Mouse (Mus musculus) ES-CJ7 (cell line): ENCODE data around the gene Eng.

ENCODE experiments used
- DNase-seq: peaks from one replicate; pipeline ENCODE4 v3.0.0; 2011; ENCODE audit warnings: low read depth, low spot score

Eng gene

DNA sequence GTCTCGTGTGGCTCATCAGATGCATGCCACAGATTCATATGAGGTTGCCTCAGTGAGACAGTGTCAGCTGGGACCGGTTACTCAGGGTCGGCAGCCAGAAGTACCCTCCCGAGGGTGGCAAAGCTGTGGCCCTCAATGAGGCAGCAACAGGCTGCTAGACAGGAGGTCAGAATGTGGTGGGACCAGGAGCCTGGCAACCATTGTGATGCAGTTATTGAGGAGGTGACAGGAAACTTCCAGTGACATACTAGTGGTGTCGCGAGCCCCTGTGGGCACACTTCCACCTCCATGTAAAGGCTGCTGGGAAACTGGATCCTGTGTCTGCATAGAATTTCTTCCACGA lies 24.9 kb upstream of the Eng start, which contains the start of gene Ak1:
Gene Ak1 (plus strand): TSS at position 242 of the 343 bp plus-strand sequence.
- DNase-seq = no peak

DNA sequence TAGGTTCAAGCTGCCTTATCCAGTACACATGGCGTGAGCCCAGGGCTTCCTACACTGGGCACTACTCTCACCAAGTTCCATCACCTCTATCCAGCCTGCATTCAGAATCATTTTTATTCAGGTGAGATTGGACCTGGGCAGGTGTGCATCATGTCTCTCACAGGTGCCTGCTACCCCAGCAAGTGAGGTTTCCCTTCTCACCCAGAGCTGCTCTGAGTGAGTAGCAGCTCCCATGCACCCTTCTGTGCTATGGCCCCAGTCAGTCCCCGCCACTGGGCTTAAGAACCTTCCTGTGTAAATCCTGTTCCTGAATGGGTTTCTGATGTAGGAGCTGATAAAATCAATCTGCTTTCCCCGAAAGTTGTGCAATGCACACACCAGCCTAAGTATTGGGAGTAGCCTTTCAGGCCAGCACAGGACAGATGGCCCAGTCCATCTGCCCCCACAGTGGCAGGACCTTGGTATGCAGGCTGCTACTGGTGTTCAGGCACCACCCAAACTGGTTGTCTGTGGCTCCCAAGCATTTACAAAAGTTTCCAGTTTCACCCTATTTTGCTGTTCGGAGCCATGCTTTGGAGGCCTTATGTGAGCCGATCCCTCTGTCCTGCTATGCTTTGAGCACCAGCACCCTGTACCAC lies 22.2 kb upstream of the Eng start:
- DNase-seq = no peak

DNA sequence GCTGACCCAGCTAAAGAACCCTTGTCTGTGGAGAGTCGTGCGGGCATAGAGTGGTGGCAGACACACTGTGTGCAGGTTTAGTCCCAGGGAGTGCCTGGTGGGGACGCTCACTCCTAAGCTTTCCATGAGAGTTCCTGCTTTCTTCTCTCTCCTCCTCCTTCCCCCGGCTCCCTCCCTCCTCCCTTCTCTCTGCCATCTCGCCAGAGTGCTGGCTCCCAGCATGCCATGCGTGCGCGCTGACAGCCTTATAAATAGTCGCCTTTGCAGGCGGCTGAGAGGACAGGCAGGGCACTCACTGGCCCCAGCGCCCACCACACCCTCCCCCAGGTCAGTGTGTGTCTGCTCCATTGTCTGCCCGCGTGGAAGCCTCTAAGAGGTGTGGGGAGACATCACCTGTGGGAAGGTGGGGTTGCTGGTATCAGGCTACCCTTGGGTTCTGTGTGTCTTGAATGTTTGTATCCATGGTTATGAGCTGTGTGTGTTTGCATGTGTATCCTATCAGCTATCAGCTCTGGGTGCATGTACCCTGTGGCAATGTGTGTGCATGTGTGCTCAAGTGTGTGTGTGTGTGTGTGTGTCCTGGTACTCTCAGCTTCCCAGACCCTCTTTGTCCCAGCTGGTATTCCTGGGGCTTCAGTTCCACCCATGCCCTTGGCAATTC lies 21.1 kb upstream of the Eng start:
- no peak for DNase-seq

DNA sequence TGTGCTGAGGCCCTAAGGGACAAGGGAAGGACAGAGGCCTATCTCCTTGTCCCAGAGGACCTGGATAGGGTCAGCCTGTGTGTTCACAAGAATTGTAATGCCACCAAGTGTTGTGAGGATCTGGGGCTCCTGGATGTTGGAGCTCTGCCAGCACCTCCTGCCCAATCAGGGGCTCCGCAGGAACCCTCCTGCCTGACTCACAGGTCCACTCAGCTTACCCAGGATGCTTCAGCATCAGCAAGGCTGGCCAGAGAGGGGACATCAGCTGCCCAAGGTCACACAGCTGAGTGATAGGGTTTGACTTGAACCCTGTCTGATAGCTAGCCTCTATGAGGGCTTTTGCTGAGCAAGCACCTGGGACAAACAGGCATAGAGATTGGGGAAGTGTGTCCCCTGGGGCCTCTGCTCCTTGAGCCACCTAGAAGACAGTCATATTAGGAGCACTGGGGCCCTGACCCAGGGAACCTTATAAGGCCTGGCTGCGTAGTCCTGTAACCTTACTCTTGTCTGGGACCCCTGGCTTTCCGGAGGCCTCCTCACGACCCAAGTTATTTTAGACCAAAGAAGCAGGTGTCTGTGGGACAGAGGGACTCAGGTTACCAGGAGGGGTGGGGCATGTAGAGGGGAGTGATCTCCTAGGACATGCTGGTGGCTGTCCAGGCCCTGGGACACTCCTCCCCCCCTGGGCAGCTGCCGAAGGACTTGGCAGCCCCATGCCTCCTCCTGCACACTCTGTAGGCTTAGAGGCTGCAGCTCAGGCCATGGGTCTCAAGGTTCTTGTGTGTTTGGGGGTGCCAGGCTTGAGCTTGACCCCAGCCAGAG lies 20.3 kb upstream of the Eng start:
- DNase-seq = no peak

DNA sequence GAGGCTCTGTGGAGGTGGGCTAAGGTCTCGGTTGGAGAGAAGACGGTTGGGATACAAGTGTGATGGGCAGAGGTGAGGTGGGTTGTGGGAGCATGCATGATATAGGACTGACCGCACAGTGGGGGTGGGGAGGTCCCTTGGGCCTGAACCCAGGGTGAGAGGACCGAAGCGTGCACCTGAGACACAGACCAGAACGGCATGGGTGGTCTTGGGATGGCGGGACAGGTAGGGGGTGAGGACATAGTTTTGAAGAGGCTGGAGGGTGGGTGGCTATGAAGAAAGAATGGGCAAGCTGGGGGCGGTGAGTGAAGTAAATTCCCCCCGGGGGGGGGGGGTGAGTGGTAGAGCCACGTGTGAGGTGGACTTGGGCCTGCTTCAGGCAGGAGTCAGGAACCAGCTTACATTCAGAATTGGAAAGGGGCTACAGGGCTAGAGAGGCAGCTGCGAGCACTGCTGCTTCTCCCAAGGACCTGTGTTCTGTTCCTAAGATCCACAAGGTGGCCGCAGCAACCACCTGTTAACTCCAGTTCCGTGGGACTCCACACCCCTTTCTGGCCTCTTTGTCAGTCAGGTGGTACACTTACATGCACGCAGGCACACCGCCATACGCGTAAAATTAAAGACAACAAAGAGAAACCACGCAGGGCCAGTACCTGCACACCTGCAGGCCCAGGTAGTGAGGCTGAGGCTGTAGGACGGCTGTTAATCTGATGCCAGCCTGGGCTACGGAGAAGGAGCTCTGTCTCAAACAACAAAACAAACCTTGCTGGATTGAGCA lies 18.9 kb upstream of the Eng start:
- DNase-seq = peak; percentile 67

DNA sequence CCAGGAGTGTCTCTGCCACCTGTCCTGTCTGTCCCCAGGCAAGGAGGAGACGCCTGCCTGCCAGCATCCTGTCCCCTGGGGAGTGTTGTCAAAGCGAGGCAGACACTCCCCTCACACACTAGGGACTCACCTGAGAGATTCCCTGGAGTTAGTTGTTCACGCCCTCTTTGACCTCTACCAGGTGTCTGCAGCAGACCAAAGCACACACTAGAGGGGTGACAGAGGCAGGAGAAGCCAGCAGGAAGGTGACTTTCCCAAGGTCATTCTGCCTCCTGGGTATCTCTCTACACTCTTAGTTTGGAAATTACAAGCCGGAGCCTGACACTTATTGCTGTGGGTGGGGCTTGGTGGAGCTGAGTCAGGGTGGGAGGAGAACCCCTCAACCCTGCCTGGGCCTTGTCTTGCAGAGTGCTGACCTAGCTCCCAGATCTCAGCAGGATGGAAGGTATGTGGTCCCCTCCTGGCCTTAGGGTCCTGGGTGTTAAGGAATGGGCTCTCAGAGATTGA lies 18.3 kb upstream of the Eng start:
- peak; percentile 82 for DNase-seq

DNA sequence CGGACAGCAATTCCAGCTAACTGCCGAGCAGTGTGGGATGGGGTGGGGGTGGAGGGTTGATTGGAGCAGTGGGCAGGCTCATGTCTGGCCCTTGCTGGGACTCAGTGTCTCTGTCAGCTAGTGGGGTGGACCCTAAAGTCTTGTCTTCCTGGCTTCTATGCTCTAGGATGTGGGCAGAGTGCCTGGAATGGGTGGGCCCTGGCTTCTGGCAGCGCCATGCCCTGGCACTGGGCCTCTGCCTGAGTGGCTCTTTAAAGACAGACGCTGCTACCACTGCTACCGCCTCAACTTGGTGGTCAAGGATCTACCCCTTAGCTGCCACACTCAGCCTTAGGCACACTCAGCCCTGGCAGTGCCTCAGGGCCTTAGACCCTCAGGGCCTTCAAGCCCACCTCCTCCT lies 17.7 kb upstream of the Eng start:
- no peak for DNase-seq

DNA sequence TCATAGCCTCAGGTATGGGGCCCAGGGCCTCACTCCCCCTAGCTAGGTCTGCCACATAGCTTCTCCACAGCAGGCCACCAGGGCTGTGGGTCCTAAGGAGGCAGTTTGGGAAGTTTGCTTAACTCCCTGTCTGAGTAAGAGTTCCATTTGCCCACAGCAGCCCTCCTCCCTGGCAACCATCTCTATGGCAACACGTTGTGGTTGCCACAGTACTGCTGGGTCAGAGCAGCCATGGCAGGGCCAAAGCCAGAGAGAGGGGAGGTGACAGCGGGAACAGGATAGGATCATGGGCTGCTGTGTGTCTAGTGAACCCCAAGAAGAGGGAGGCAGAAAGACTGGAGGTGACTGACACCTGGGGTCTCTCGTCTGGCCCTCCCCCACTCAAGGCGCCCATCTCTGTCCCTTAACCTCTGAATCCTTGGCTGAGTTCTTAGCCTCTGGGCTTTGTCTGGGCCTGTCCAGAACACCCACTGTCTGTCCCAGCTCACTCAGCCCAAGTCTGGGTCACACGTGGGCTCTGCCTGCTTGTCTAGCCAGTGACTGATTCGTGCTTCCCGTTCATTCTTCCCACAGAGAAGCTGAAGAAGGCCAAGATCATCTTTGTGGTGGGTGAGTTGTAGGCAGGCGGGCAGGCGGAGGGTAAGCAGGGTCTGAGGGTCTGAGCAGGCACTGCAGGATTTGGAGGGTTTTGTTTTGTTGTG lies 17.0 kb upstream of the Eng start:
- peak; percentile 96 for DNase-seq

DNA sequence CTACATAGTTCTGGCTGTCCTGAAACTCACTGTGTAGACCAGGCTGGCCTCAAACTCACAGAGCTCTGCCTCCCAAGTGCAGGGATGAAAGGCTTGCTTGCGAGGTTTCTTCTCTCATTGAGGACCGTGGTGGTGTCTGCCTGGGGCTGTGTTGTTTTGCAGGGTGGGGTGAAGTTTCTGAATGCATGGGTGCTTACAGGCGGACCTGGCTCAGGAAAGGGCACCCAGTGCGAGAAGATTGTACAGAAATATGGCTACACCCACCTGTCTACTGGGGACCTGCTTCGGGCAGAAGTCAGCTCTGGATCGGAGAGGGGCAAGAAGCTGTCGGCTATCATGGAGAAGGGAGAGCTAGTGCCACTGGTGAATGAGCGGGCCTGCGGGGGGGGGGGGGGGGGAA lies 16.4 kb upstream of the Eng start:
- no peak for DNase-seq

DNA sequence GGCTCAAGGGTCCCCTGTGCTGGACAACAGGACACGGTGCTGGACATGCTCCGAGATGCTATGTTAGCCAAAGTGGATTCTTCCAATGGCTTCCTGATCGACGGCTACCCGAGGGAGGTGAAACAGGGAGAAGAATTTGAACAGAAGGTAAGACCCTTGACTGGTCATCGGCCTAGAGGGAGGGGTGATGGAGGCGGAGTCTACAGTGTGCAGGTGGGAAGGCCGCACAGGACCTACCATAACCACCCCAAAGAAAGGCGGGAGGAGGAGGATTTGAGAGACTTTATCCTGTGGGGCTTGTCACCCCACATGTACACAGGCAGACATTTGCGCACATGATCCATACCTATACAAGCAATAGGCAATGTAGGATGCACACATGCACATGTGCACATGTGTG lies 15.3 kb upstream of the Eng start:
- no peak for DNase-seq

DNA sequence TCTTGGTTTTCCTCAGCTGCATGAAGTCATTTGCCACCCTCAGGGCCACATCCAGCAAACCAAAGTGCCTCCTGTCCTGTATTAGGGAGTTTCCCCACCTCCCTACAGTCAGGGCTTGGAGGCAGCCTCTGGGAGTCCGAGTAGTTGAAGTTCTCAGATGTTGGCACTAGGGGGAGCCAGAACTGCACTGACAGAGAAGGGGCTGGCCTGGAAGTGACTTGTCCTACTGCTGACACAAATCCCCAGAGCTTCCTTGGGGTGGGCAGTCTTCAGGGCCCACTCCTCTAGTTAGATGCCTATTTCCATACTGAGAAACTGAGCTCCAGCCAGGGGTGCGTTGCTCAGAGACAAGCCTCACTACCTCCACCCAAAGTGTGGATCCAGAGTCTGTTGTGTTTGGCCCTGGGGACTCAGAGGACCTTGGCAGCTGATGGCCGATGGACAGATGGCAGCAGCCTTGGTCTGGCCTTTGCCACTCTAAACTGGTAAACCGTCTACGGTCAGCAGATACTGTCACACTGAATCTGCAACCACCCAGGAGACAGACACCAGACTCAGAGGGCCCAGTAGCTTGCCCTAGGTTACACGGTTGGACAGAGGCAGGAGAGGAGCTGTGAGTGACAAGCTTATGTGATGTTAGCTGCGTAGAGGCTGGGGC lies 14.5 kb upstream of the Eng start:
- DNase-seq = peak; percentile 83

DNA sequence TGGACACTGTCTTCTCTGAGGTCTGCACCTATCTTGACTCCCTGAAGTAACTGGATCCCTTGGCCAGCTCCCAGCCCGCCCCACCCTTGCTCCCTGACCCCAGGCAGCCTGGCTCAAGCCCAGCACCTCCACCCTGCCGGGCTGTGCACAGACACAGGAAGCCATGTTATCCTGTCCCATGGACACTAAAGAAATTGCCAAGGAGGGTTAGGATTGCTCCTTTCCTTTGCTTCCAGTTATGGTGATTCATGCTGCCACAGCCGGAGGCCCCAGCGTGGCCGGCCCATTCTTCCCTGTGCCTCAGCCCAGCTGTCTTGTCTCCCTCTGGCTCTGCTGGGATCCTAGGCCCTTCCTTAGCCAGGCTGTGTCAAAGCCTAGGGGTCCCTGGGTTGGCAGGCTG lies 12.7 kb upstream of the Eng start:
- no peak for DNase-seq

DNA sequence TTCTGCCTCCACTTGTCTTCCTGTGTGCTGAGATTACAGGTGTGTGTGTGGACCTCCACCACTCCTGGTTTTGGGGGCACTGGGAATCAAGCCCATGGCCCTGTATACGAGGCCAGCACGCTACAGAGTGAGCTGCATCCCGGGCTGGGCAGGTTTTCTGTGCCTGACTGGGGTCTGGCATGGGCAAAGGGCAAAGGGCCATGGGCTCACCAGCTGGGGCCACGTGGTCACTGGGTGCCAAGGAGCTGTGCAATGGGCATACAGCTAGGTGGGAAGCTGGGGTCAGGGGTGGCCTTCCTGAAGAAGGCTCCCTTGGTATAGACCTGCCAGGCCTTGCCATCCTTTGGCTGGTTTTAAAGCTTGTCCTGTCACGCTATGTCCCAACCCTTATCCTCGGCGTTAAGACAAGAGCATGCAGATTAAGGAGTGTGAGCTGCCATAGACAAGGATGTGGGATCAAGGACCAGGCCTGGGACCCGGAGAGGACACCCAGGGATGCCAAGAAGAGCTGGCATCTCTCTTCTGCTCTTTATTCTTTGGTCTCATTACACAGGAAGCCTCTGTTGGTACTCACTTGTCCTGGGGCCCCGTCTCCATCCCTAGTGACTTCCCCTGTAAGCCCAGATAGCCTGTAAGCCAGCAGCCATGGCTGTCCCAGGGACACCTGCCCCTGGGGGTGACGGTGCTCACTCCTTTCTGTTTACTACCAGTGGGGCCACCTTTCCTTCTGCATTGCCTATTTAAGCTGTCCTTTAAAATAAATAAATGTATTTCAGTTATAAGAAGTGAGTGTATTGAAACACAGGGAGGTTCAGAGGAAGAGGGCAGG lies 11.9 kb upstream of the Eng start:
- no peak for DNase-seq

DNA sequence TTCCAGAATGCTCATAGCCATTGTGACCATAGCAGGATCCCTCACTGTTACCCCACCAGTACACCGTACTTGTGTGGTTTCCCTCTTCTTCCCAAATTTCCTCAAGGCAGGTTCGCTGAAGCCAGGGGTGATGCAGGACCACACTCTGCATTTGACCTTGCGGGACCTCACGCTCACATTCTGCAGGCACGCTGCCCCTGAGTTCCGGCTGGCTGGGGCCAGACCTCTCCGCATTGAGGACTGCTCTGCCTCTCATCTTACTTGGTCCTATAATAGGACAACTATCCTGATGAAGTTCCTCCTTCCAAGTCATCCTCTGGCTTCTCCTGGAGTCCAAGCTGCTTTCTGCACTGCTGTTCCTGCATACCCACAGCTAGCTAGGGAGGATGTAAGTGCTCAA lies 9.8 kb upstream of the Eng start:
- DNase-seq = no peak

DNA sequence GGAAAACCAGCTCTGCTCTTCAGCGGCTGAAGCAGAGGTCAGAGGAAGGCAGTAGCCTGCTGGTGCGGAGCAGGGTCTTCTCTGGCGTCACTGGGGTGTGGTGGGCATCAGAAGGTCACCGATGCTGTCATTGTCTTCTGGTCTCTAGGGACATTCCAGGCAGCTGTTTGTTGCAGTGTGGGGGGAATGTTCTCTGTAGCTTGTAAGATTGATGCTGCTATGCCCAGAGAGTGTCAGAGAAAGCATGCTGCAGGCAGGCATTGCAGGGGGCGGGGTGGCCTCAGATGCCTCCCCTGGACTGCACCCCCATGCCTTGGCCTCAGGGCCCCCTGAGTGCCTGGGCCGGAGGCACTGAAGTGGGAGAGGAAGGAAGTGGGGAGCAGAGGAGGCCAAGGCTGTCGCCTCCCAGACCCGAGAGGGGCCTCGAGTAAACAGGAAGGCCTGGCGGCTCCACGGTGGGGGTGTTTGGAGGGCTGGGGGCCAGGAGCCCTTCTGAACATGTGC lies 8.6 kb upstream of the Eng start:
- DNase-seq = no peak

DNA sequence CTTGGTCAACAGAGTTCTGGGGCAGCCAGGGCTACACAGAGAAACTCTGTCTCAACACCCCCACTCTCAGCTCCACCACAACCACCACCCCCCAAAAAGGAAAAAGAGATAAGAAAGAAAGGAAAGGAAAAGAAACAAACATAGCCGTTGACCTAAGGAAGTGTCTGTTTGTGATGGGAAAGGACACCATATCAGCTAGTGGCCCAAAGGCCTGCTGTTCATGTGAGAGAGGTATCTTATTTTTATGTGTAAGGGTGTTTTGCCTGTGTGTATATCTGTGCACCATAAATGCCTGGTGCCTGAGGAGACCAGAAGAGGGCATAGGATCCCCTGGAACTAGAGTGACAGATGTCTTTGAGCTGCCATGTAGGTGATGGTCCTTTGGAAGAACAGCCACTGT lies 6.8 kb upstream of the Eng start:
- no peak for DNase-seq

DNA sequence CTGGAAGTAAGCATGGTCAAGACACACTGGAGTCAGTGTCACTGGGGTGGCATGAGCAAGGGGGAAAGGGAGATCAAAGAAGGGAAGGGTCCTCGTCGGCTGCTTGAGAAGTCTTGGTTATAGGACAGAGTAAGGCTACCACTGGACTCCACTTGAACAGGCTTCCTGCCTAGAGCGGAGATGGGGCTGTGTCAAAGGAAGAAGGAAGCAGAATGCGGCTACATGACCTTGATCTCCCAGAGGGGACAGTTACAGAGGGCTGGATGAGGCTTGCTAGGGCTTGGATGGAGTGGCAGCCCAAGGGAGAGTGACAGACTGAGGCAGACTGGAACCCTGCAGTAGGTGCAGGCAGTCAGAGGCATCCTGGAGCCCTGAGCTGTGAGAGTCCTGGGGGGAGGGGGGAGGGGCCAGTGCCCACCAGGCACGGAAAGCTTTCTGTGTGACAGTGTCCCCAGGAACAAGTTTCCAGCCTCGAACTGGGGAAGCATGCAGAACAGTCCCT lies 5.8 kb upstream of the Eng start:
- no peak for DNase-seq

DNA sequence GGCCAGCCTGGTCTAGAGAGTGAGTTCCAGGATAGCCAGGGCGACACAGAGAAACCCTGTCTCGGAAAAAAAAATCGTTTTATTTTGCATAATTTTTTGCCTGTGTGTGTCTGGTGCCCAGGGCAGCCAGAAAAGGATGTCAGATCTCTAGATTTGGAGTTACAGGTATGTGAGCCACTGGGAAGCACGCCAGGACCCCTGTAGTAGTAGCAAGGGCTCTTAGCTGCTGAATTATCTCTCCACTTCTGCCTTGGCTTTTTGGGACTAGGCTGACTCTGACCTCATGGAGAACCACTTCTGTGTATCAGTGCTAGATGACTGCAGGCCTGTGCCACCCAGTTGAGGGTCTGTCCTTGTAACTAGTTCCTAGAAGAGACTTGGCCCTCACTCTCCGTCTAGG lies 4.6 kb upstream of the Eng start:
- DNase-seq = no peak

DNA sequence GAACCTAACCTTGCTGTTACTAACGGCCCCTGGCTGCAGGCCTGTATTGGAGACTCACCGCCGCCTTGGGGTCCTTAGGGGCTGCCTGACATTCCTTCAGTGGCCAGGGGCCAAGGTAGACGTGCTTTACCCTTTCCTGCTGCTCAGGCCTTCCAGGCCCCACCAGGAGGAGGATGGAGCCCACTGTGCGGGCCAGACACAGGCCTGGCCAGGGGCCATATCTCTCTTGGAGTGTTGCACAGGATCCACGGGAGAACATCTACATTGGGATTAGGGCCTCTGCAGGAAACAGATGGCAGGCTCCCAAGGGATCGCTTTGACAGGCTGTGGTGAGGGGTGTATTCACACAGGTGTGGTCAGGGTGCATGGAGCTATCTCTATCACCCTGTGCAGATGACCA lies 3.6 kb upstream of the Eng start:
- DNase-seq = no peak

DNA sequence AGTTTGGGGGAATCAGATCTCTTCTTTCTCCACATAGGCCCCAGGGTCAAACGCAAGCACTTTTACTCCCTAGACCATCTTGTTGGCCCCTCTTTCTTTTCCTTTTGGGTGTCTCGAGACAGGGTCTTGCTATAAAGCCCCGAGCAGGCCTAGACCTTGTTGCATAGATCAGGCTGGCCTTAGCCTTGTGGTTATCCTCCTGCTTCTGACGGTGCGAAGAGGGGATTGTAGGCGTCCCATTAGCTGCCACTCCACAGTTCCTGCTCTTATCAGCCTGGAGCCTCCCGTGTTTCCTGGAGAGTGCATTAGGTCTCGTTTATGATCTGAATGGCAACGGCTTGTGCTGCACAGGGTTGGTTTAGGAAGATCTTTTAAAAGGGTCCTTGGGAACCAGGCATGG lies 2.3 kb upstream of the Eng start:
- no peak for DNase-seq
